Mouse (Mus musculus): ENCODE measurements around the gene Cenpa. TPM values are rescaled to one million over a fixed set of nuclear protein-coding genes. Genes with fewer than 3 reads are reported as not detected.

The Cenpa gene
- 79.8 and 117 TPM in 2 replicates for total RNA-seq (2015; ENCODE audit: low replicate concordance)
- 67.2 and 74.4 TPM in 2 replicates for total RNA-seq (2017; ENCODE audit: low replicate concordance)

GRCm38 (mm10) chr5:30666391-30667195, at the start of gene Cenpa:
Gene Cenpa (plus strand): TSS chr5:30666777.
- peak; percentile 94 for ATAC-seq (replicated peaks; ENCODE audit: low FRiP score, poor library complexity, severe bottlenecking)

DNA sequence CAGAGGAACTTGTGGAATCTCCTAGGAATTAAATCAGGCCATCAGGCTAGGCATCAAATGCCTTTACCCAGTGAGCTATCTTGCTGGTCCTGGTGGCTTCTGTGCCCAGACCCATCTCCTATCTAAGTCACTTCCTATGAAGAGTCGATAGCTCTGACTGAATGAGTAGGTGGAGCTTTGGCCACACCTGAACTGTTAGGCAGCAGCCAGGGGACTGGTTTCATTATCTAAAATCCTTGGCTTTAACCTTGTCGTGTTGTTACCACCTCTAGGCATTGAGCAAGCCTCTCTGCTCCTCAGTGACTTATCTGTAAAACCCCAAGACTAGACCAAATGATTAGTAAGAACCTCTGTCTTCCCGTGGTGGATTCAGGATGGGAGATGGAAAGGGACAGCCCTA, 49.2 kb upstream of the Cenpa start:
- ATAC-seq (replicated peaks; ENCODE audit: low FRiP score, poor library complexity, severe bottlenecking), result no peak

DNA sequence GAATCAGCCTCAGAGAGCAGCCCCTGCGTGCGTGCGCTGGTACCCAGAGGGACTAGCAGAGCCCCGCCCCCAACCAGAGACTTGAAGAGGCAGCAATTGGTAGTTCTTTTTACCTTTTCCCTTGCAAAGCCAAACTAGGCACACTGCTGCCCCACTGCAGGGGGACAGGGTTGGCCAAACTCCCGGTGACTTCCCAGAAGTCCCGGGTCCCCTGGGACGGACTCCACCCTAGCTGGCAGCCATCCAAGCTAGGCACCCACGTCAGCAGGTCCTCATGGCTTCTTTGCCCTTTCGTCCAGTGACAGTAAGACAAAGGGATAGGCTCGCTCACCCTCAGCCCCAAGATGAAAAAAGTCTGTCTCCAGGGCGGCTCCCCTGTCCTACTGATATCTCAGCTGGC, 48.7 kb upstream of the Cenpa start:
- ATAC-seq (replicated peaks; ENCODE audit: low FRiP score, poor library complexity, severe bottlenecking), result no peak

DNA sequence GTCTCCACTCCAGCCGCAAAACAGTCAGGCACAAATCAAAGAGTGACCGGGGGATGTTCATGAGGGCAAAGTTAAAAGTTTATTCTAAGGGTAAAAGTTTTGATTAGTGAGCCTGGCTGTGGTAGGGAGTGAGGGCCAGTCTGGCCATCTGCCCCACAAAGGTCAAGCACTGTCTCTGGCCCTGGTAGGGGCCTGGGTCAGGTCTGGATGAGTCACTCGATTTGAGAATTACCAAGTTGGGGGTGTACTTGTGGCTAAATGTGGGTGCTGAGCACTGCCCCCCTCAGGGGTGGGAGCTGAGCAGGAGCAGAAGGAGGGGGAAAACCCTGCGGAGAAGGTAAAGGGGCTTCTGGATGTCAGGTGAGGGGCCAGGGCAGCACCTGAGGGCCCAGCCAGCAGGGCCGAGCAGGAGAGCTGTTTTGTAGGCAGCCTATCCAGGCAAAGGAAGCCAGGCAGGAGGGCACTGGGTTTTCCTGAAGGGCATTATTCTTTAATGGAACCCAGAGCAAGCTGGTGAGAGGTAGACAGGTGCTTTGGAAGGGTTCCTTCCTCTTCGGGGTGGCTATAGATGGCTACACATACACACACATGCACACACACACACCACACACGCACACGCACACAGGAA, 48.1 kb upstream of the Cenpa start:
- no peak for ATAC-seq (replicated peaks; ENCODE audit: low FRiP score, poor library complexity, severe bottlenecking)

GRCm38 (mm10) chr5:30619211-30619610, 47.4 kb upstream of the Cenpa start:
- no peak for ATAC-seq (replicated peaks; ENCODE audit: low FRiP score, poor library complexity, severe bottlenecking)

DNA sequence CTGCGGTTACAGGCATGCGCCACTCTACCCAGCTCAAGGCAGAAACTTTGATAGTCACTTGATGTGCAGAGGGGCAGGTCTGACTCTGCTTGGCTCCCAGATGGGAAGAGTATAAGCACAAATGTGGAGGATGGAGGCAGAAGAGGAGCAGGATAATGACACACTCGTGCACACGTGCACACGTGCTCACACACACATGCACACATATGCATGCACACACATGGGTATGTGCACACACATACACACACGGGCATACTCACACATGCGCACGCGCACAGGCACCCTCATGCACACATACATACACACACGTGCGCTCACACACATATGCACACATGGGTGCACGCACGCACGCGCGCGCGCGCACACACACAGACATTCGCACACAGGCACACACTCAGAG, 46.0 kb upstream of the Cenpa start:
- ATAC-seq (replicated peaks; ENCODE audit: low FRiP score, poor library complexity, severe bottlenecking), result no peak

DNA sequence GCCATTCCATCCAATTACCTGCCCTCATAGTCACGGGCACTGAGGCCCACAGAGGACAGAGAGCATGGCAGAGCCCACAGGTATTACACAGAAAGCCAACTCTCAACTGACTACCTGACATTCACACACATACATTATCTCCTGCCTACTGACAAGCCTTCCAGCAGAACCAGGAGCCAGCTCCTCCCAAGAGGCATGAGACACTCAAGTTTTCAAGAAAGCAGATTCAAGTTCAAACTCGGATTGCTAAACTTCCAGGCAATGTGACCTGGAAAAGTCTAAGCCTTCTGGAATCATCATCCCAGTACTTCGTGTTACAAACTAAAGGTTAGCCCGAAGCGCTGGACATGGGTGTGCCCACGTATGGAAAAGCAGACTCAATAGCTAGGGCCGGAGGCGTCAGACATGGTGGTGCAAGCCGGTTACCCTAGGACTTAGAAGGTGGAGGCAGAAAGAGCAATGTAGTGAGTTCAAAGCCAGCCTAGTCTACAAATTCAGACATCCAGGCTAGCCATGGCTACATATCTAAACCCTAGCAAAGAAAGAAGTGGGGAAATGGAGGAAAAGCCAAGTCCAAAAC, 45.3 kb upstream of the Cenpa start:
- ATAC-seq (replicated peaks; ENCODE audit: low FRiP score, poor library complexity, severe bottlenecking), result no peak

GRCm38 (mm10) chr5:30621844-30622176, 44.8 kb upstream of the Cenpa start:
- no peak for ATAC-seq (replicated peaks; ENCODE audit: low FRiP score, poor library complexity, severe bottlenecking)

DNA sequence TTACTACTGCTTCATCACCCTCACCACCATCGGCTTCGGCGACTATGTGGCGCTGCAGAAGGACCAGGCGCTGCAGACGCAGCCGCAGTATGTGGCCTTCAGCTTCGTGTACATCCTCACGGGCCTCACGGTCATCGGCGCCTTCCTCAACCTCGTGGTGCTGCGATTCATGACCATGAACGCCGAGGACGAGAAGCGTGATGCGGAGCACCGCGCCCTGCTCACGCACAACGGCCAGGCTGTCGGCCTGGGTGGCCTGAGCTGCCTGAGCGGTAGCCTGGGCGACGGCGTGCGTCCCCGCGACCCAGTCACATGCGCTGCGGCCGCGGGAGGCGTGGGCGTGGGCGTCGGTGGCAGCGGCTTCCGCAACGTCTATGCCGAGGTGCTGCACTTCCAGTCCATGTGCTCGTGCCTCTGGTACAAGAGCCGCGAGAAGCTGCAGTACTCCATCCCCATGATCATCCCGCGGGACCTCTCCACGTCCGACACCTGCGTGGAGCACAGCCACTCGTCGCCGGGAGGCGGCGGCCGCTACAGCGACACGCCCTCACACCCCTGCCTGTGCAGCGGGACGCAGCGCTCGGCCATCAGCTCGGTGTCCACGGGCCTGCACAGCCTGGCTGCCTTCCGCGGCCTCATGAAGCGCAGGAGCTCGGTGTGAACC, 44.3 kb upstream of the Cenpa start:
- ATAC-seq (replicated peaks; ENCODE audit: low FRiP score, poor library complexity, severe bottlenecking), result no peak

GRCm38 (mm10) chr5:30622841-30623185, 43.8 kb upstream of the Cenpa start:
- ATAC-seq (replicated peaks; ENCODE audit: low FRiP score, poor library complexity, severe bottlenecking), result no peak

DNA sequence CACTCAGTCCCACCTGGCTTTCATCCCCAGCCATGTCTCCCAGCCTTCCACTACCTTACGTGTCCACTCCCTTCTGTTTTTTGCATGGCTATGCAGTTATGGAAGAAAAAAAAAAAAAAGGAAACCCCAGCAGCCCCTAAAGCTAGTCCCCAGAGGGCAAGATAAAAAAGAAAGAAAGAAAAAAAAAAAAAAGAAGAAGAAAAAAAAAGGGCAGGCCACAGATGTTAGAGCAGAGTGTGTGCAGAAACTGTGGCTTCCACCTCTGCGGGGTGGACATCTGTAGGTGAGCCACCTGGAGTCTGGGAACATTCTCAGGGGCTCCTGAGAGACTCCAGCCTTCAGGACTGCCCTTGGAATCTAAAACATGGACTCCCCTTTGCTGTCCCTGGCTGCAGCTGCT, 43.2 kb upstream of the Cenpa start:
- no peak for ATAC-seq (replicated peaks; ENCODE audit: low FRiP score, poor library complexity, severe bottlenecking)

- no peak for ATAC-seq (replicated peaks; ENCODE audit: low FRiP score, poor library complexity, severe bottlenecking)
These were observed 42.3 kb upstream of the Cenpa start for GRCm38 (mm10) chr5:30624311-30624710.

DNA sequence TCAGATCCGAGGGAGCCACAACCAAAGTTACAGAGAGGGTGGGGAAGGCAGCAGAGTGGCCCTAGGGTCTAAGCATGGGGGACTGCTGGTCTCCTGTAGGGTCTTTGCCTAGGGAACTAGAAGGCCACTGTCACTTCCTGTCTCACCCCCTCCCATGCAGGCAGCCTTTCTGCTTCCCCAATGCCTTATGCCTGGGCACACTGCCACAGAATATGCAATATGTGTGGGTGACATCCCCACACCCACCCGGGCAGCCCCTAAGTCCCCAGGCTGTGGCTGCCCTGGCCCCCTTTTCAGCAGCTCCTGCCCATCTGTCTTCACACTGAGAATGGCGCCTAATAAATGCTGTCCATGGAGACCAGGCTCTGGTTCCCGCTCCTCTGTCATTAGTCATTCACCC, 41.7 kb upstream of the Cenpa start:
- no peak for ATAC-seq (replicated peaks; ENCODE audit: low FRiP score, poor library complexity, severe bottlenecking)

DNA sequence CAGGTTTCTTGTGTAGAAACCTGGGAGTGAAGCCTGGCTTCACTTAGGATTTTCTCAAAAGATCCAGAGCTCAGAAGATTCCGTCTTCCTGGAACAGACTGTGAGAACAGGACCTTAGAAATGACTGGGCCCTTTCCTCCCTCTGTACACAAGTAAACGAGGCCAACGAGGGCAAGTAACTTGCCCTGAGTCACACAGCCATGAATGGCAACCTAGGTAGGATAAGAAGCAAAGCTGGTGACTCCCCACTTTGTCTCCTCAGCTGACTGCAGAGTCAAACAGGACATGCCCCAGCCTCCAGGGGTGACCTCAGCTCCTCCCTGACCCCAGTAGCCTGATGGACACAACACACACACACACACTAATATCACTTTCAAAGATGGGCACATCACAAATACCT, 41.2 kb upstream of the Cenpa start:
- ATAC-seq (replicated peaks; ENCODE audit: low FRiP score, poor library complexity, severe bottlenecking), result no peak

GRCm38 (mm10) chr5:30626331-30627105, 40.1 kb upstream of the Cenpa start:
- ATAC-seq (replicated peaks; ENCODE audit: low FRiP score, poor library complexity, severe bottlenecking), result no peak

- no peak for ATAC-seq (replicated peaks; ENCODE audit: low FRiP score, poor library complexity, severe bottlenecking)
These were observed 38.1 kb upstream of the Cenpa start for GRCm38 (mm10) chr5:30628511-30628910.

DNA sequence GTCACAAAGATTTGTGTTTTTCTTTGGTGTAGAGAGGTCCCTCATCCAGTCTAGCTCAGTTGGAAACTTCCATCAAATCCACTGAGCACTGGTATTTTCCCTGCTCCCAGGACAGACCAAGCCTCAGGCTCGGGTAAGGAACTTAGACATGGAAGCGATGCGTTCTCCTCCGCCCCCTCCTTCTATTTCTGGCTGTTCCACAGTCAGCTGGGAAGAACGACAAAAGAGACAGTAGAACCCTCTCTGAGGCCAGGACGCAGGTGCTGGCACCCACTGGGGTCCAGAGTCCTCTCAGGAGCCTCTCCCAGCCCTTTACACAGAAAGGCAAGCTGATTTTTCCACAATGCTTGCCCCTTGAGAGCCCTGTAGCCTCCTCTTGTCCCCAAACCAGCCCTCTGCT, 36.2 kb upstream of the Cenpa start:
- no peak for ATAC-seq (replicated peaks; ENCODE audit: low FRiP score, poor library complexity, severe bottlenecking)

DNA sequence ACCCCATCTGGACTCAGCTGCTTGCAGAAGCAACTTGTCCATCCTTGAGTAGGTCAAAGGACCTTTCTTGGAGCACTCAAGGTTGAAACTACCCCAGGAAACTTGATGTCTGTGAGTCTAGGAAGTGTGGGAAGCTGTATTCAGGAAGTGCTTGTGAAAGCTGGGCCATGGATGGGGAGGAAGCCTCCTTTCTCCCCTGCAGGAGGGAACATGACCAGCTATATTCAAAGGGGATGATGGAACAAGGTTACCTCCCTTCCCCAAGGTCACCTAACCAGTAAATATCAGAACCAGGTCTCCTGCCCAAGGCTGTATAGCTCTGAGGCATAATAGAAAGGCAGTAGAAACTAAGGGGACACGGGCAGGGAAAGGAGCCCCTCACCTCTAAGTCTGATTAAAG, 34.4 kb upstream of the Cenpa start:
- ATAC-seq (replicated peaks; ENCODE audit: low FRiP score, poor library complexity, severe bottlenecking), result no peak

DNA sequence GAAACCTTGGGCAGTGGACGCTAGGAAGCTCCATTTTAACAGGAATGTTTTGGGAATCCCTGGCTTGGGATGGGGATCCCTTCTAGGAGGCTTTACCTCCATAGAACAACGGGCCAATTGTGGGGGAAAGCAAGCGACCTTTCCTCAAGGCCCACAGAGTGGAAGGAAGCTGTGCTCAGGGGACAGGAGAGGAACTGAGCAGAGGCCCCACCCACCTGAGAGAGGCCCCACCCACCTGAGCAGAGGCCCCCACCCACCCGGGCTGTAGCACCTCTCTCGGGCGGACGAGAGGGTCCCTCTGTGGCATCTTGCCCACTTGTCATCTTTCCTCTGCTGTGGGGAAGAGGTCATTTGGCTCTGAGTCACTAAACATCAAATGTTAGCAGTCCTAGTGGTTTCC, 29.6 kb upstream of the Cenpa start:
- no peak for ATAC-seq (replicated peaks; ENCODE audit: low FRiP score, poor library complexity, severe bottlenecking)

DNA sequence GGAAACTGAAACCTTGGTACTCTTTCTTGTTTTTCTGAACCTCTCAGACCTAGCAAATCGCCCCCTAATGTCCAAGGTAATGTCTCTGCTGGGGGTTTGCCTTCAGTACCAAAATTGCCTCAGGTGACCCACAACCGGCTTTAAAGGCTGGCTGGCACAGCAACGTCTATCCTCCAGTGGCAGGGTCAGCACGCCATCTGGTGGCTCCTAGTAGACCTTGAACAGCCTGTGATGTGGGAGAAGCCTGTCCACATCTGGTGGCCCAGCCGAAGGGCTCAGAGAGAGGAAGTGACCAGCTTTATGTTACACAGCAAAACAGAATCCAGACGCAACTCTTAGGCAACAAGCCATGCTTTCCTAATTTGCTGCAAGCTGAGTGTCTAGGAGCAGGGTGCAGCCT, 28.5 kb upstream of the Cenpa start:
- peak; percentile 70 for ATAC-seq (replicated peaks; ENCODE audit: low FRiP score, poor library complexity, severe bottlenecking)
